Mouse (Mus musculus) brown adipose tissue, adult 24 weeks (tissue): ENCODE measurements around the gene Cd300lb. TPM values are rescaled to one million over a fixed set of nuclear protein-coding genes. Genes with fewer than 3 reads are reported as not detected.
A peak's percentile ranks its signal among the peaks of the same experiment; 100 is the strongest.
"Not testable (repeated sequence)": the region's sequence is repeated elsewhere in the genome, so short reads cannot be mapped to it uniquely, and the experiment has no call there.

Experiments
- H3K27ac ChIP-seq: fragments of 200-500 bp; replicated peaks from 2 replicates; pipeline ENCODE4 v1.5.1; 2012; ENCODE audit warnings: low read depth, mild to moderate bottlenecking, low read length
- H3K4me1 ChIP-seq: fragments of 200-500 bp; 2 replicates; pipeline ENCODE4 v1.6.1; 2012; ENCODE audit warnings: low read length, mixed read lengths; ENCODE audit not compliant: control insufficient read depth, insufficient read depth, insufficient read length
- H3K4me3 ChIP-seq: fragments of 200-500 bp; 2 replicates; pipeline ENCODE4 v1.5.1; 2012; ENCODE audit warnings: low read depth, mild to moderate bottlenecking, low read length, moderate library complexity; ENCODE audit not compliant: insufficient read depth
- polyA plus RNA-seq: library from polyadenylated mRNA; stranded (reverse); fragments of >200 nt; gene quantifications from 2 replicates; pipeline ENCODE4 v1.2.4, GENCODE M21; 2012; ENCODE audit not compliant: missing spikeins, insufficient read depth, insufficient read length

Cd300lb gene
- 0.58 and 1.1 TPM in 2 replicates for polyA plus RNA-seq

- Histone ChIP-seq H3K27ac (peak within 1 kb of the TSS; percentile 66), H3K4me3 (peak within 1 kb of the TSS; percentile 47), H3K4me1 (no peaks in the 10 kb centered on the region)
Observed at GRCm38 (mm10) chr11:114934144-114934543, at the start of gene Cd300lb. Gene Cd300lb, minus strand, starts transcription at chr11:114934386.

GRCm38 (mm10) chr11:114981866-114982265, 47.7 kb upstream of the Cd300lb start:
- H3K4me1 ChIP-seq, result no peaks in the 10 kb centered on the region
- H3K27ac ChIP-seq, result no peak overlapping the region
- H3K4me3 ChIP-seq, result no peak overlapping the region

GRCm38 (mm10) chr11:114972726-114973125, 38.5 kb upstream of the Cd300lb start:
- H3K27ac ChIP-seq, result no peak overlapping the region
- H3K4me3 ChIP-seq, result no peak overlapping the region
- no peaks in the 10 kb centered on the region for H3K4me1 ChIP-seq

GRCm38 (mm10) chr11:114968752-114969207, 34.6 kb upstream of the Cd300lb start, which contains the start of gene Cd300c:
Gene Cd300c, minus strand, starts transcription at chr11:114969157.
- peak within 1 kb of the TSS; percentile 54 for H3K27ac ChIP-seq
- no peak within 1 kb of the TSS for H3K4me3 ChIP-seq
- no peaks in the 10 kb centered on the region for H3K4me1 ChIP-seq

- Histone ChIP-seq H3K27ac (no peak overlapping the region), H3K4me3 (no peak overlapping the region), H3K4me1 (no peaks in the 10 kb centered on the region)
Observed at GRCm38 (mm10) chr11:114965182-114965828, 31.1 kb upstream of the Cd300lb start.

- Histone ChIP-seq H3K4me3 (no peak overlapping the region), H3K27ac (no peak overlapping the region), H3K4me1 (no peaks in the 10 kb centered on the region)
Observed at GRCm38 (mm10) chr11:114960369-114960768, 26.2 kb upstream of the Cd300lb start.

- peak overlapping the region; percentile 66 for H3K27ac ChIP-seq
- H3K4me3 ChIP-seq, result peak overlapping the region; percentile 47
- no peaks in the 10 kb centered on the region for H3K4me1 ChIP-seq
Observed at GRCm38 (mm10) chr11:114933591-114933990, 595 bp downstream of the Cd300lb start.

- Histone ChIP-seq H3K4me1 (no peaks in the 10 kb centered on the region), H3K27ac (peak overlapping the region; percentile 73)
Observed at GRCm38 (mm10) chr11:114931041-114931440, 3.1 kb downstream of the Cd300lb start.

GRCm38 (mm10) chr11:114929581-114929980, 4.6 kb downstream of the Cd300lb start:
- peak overlapping the region; percentile 54; the same call in 1 of the 2 replicates for H3K27ac ChIP-seq
- H3K4me1 ChIP-seq, result no peaks in the 10 kb centered on the region
- H3K4me3 ChIP-seq, result no peak overlapping the region

More at GRCm38 (mm10) chr11:114931041-114931440, 3.1 kb downstream of the Cd300lb start:
- peak overlapping the region; percentile 25; the same call in 1 of the 2 replicates for H3K4me3 ChIP-seq

- Histone ChIP-seq H3K4me1 (no peaks in the 10 kb centered on the region), H3K27ac (no peak overlapping the region), H3K4me3 (no peak overlapping the region)
Observed at GRCm38 (mm10) chr11:114923961-114924360, 10.2 kb downstream of the Cd300lb start.

GRCm38 (mm10) chr11:114922439-114922838, 11.7 kb downstream of the Cd300lb start:
- no peaks in the 10 kb centered on the region for H3K4me1 ChIP-seq
- no peak overlapping the region for H3K27ac ChIP-seq
- no peak overlapping the region for H3K4me3 ChIP-seq

- Histone ChIP-seq H3K27ac (peak overlapping the region; percentile 36; the same call in 1 of the 2 replicates), H3K4me3 (no peak overlapping the region), H3K4me1 (no peaks in the 10 kb centered on the region)
Observed at GRCm38 (mm10) chr11:114917120-114917519, 17.1 kb downstream of the Cd300lb start.

- no peak overlapping the region for H3K4me3 ChIP-seq
- H3K27ac ChIP-seq, result peak overlapping the region; percentile 74
- H3K4me1 ChIP-seq, result no peaks in the 10 kb centered on the region
Observed at GRCm38 (mm10) chr11:114914978-114915377, 19.2 kb downstream of the Cd300lb start.

GRCm38 (mm10) chr11:114912847-114913246, 21.3 kb downstream of the Cd300lb start:
- H3K27ac ChIP-seq, result no peak overlapping the region
- H3K4me1 ChIP-seq, result no peaks in the 10 kb centered on the region
- no peak overlapping the region for H3K4me3 ChIP-seq

- H3K4me3 ChIP-seq, H3K4me1 ChIP-seq, H3K27ac ChIP-seq: not testable (repeated sequence)
Observed at GRCm38 (mm10) chr11:114909538-114909937, 24.6 kb downstream of the Cd300lb start.

GRCm38 (mm10) chr11:114908086-114908485, 26.1 kb downstream of the Cd300lb start:
- no peak overlapping the region for H3K4me3 ChIP-seq
- H3K27ac ChIP-seq, result no peak overlapping the region
- no peaks in the 10 kb centered on the region for H3K4me1 ChIP-seq
